Mouse (Mus musculus) olfactory bulb, adult 2 months (tissue): ENCODE measurements at regions not wholly inside any gene's neighbourhood (a gene's known extent, or its start where the extent isn't known, plus 50 kb on each side); places are given as distances from the start of the nearest gene placed in this dataset.

Experiments
- H3K27ac ChIP-seq: fragments of 200-500 bp; 2 replicates; pipeline ENCODE4 v1.5.1; 2012; ENCODE audit warnings: low read depth, low read length; ENCODE audit not compliant: insufficient read depth
- H3K4me1 ChIP-seq: fragments of 200-500 bp; 2 replicates; pipeline ENCODE4 v1.6.1; 2012; ENCODE audit warnings: low read length; ENCODE audit not compliant: control insufficient read depth, insufficient read depth
- H3K4me3 ChIP-seq: fragments of 200-500 bp; 2 replicates; pipeline ENCODE4 v1.5.1; 2012; ENCODE audit warnings: mild to moderate bottlenecking, low read depth, low read length, moderate library complexity; ENCODE audit not compliant: insufficient read depth
- CTCF ChIP-seq: fragments of 200-500 bp; IDR thresholded peaks from 2 replicates; pipeline ENCODE4 v1.5.1; 2012; ENCODE audit warnings: low read depth, mild to moderate bottlenecking, low read length, moderate library complexity; ENCODE audit not compliant: insufficient read depth
- POLR2A ChIP-seq: fragments of 200-500 bp; IDR thresholded peaks from 2 replicates; pipeline ENCODE4 v1.6.1; 2012; ENCODE audit warnings: mild to moderate bottlenecking, low read depth, low read length, moderate library complexity; ENCODE audit not compliant: insufficient read depth
- WGBS: fragments of 180-500 bp; shearing (Covaris S2); methylation state at CpG from one replicate; pipeline ENCODE4 v1.1.7; 2018; 5-methylcytosine and 5-hydroxymethylcytosine counted together

DNA sequence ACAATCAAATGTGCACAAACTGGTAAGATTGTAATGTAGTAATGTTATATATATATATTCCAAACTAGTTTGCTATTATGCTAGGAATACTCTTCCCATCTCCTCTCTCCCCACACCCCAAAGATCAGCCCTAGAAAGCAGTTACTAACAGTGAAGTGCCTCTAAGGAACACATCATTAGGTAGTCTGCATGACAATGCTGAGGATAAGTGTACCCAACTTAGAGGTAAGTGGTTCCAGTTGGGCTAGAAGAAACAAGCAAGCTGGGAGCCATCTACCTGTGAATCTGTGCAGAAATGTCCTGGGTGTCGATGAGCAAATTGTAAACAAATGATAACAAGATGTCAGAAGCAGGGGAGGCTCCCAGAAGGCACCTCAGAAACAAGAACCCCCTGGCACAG lies 141.7 kb downstream of the Fam43a start:
- 90% methylated on average over 1 of the region's 1 CpGs for WGBS
- no peak overlapping the region for H3K27ac ChIP-seq
- TF ChIP-seq POLR2A (no peak), CTCF (no peak)
- H3K4me1 ChIP-seq: peaks cover 25% of the 10 kb centered on the region
- H3K4me3 ChIP-seq: no peak overlapping the region

DNA sequence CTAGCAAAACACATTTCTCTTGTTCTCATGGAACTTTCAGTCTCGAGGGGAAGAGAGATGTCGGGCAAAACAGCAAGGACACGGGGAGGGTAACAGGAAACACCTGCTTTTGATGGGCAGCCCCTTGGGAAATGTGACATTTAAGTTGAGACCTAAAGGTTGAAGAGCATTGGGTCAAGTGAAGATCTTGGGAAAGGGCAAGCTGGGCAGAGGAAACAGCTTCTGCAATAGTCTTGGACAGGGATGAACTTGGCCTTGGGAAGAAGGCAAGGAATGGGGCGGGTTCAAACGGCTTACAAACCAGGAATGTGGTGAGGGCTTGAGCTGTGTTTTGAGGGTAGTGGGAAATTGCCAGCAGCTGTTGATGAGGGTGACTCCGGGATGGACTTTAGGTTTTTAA lies 143.0 kb downstream of the Fam43a start:
- Histone ChIP-seq H3K4me1 (peaks cover 23% of the 10 kb centered on the region), H3K27ac (no peak overlapping the region), H3K4me3 (no peak overlapping the region)
- WGBS: 92% methylated on average over 6 of the region's 6 CpGs
- TF ChIP-seq CTCF: no peak
- TF ChIP-seq POLR2A: no peak

DNA sequence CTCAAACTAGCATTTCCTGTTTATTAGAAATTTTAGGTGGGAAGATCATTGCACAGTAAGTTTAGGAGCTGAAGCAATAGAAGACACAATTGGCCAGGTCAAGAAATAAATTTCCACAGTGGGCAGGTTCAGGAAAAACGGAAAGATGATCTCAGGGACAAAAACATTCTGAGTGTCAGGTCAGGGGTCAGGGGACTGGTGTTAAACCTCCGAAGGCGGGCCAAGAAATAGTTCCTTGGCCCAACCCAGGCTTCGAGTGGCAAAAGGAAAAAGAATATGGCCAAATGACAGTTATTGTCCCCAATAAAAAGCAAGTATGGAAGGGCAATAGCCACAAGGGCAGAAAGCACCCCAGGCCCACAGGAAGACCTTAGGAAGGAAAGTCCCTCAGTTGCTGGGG lies 144.0 kb downstream of the Fam43a start:
- no peak overlapping the region for H3K27ac ChIP-seq
- H3K4me3 ChIP-seq: no peak overlapping the region
- 92% methylated on average over 4 of the region's 4 CpGs for whole genome bisulfite sequencing
- TF ChIP-seq CTCF (no peak), POLR2A (no peak)
- H3K4me1 ChIP-seq: peaks cover 16% of the 10 kb centered on the region

DNA sequence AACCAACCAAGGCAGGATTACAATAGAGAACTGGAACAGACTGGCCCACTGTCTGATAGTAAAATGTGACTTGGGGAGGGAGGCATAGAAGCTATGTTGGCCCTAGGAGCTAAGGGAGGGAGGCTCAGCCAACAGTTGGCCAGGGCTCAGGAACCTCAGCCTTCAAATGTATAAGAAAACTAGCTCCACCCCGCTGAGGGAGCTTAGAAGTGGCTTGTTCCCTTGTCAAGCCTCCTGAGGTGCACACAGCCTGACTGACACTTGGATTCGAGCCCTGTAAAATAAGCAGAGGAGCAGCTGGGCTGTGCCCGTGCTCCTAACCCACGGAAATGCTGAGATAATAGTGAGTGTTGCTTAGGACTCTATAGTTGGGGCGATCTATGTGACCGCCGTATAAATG lies 144.7 kb downstream of the Fam43a start:
- TF ChIP-seq POLR2A (no peak), CTCF (no peak)
- WGBS: 58% methylated on average over 7 of the region's 7 CpGs
- Histone ChIP-seq H3K27ac (no peak overlapping the region), H3K4me1 (peaks cover 16% of the 10 kb centered on the region), H3K4me3 (no peak overlapping the region)

DNA sequence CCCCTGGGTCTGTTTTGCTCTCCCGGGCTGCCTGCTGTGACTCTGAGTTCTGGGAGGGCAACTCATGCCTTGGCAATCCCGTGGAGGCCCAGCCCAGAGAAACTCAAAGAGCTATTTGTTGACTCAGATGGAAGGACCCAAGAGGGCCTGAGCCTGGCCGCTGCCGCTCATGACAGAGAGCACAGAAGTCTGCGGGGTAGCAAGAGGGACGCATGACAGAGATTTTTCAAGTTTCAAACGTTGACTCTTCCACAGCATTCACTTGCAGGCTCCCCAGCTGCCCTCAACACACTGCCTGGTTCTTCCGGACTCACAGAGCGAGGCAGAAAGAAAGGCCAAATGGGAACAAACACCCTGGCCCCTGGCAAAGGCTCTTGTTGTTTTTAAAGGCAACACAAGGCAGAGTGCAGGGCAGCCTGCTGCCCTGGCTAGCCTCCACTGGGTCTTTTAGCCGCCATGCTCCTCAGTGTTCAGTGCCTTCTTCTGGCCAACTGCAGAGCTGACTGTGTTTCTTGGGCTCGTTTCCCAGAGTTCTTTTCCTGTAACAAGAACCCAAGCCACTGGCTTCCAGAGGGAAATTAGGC lies 146.2 kb downstream of the Fam43a start:
- peaks cover 16% of the 10 kb centered on the region for H3K4me1 ChIP-seq
- no peak for TF ChIP-seq POLR2A
- no peak for TF ChIP-seq CTCF
- WGBS: 61% methylated on average over 11 of the region's 11 CpGs
- H3K4me3 ChIP-seq: no peak overlapping the region
- no peak overlapping the region for H3K27ac ChIP-seq

DNA sequence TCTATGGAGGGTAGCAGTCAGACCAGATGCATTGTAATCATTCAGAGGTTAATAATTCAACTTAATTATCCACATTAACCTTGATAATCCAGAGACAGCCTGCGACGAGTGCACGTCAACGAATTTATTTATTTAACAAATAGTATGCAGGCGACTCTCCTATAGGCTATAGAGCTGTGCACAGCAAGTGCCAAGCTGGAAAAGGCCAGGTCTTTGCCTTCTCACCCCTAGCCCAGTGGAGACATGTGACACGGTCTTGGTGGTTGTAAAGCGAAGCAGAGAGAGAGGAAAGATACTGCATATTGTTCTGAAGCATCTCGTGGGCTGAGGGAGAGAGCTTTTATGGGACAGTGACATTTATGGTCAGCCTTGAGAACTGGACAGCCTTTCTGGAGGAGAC lies 146.7 kb downstream of the Fam43a start:
- Histone ChIP-seq H3K4me3 (no peak overlapping the region), H3K4me1 (peaks cover 16% of the 10 kb centered on the region), H3K27ac (no peak overlapping the region)
- no peak for TF ChIP-seq CTCF
- no peak for TF ChIP-seq POLR2A
- WGBS: 71% methylated on average over 8 of the region's 8 CpGs

DNA sequence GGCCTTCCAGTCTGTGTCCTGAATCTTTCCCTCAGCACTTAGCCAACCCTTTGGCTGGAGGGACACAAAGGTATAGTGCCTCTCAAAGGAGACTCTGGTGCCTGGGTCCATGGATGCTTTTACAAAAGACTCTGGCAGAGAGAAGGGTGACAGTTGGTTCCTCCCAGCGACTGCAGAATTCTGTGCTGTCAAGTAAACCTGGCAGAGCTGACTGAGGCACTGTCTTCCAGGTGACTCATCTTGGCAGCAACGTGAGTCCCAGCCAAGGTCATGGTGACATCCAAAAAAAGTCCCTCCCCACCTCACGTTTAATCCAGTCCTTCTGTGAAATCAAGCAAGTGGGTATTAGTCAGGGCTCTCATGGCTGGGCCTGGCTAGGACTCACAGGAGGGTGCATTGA lies 150.3 kb downstream of the Fam43a start:
- TF ChIP-seq CTCF (no peak), POLR2A (no peak)
- 79% methylated on average over 3 of the region's 3 CpGs for WGBS
- Histone ChIP-seq H3K4me3 (no peak overlapping the region), H3K4me1 (peaks cover 13% of the 10 kb centered on the region), H3K27ac (no peak overlapping the region)

DNA sequence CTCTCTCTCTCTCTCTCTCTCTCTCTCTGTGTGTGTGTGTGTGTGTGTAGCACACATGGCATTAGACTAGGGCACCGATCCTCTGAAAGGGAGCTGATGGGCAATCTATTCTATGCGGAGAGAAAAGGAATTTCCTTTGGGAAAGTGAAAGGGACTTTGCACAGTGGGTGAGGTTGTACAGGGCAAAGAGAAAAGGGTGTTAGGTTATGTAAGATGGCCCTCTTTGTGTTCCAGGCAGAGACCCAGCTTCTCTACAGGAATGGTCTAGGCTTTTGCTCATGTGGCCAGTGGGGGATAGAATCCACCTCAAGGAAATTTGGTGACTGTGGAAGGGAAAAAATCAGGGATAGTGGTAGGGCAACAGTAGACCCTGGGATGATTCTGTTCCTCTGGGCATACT lies 156.2 kb downstream of the Fam43a start:
- 85% methylated on average over 2 of the region's 2 CpGs for WGBS
- Histone ChIP-seq H3K4me3 (no peak overlapping the region), H3K4me1 (no peaks in the 10 kb centered on the region), H3K27ac (no peak overlapping the region)
- TF ChIP-seq CTCF: no peak
- TF ChIP-seq POLR2A: no peak

DNA sequence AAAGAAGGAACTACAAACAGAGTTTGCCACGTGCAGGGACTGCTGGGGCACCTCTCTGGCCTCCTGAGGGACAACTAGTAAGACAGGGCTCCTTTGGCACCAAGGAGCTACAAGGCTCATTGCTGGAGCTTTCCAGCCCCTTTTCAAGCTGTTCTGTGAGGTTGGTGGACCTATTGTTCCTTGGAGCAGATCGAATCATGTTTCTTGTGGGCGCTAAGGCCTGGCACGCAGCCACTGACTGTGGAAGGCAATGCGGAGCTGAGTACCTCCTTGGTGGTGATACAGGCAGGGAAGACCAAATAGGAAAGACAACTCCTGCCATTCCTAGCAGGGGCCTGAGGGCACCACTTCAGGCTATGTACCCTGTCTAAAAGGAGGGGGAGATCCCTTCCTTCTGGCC lies 157.2 kb downstream of the Fam43a start:
- Histone ChIP-seq H3K27ac (no peak overlapping the region), H3K4me3 (no peak overlapping the region), H3K4me1 (no peaks in the 10 kb centered on the region)
- TF ChIP-seq CTCF: no peak
- TF ChIP-seq POLR2A: no peak
- 63% methylated on average over 5 of the region's 5 CpGs for WGBS

DNA sequence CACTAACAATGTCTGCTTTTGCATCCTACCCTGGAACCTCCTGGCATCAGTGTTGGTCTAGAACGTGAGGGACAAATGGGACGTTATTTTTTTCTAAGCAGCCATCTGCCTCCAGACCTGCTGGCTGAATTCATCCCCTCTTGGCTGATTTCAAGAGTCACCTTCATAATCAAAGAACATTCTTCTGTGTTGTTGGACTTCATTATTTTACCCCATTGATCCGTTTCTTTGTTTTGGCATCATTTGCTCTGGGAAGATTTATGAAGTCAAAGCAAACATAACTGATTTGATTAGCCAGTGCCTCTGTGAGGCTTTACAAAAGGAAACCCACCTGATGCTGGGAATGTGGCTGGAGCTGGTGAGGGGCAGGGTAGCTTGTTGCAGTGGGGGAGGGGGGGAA lies 158.0 kb downstream of the Fam43a start:
- 93% methylated on average over 3 of the region's 3 CpGs for WGBS
- no peak overlapping the region for H3K4me3 ChIP-seq
- TF ChIP-seq POLR2A: no peak
- TF ChIP-seq CTCF: no peak
- no peak overlapping the region for H3K27ac ChIP-seq
- H3K4me1 ChIP-seq: no peaks in the 10 kb centered on the region
